Mouse (Mus musculus) forebrain, embryonic 11.5 days (tissue): ENCODE data around the gene Adh6a. TPM values are rescaled to one million over a fixed set of nuclear protein-coding genes. Genes with fewer than 3 reads are reported as not detected.
"Not testable (repeated sequence)": the region's sequence is repeated elsewhere in the genome, so short reads cannot be mapped to it uniquely, and the experiment has no call there.

Source experiments
- ATAC-seq: fragments of 200-750 bp; cut with Nextera tagmentation; replicated peaks from 2 replicates; pipeline ENCODE4 v1.8.0; 2017; ENCODE audit warnings: moderate TSS enrichment; ENCODE audit not compliant: low FRiP score
- DNase-seq: peaks from one replicate; pipeline ENCODE4 v3.0.0-alpha.2; 2017; ENCODE audit warnings: low spot score
- H3K27ac ChIP-seq: fragments of 300-500 bp; sonication (generic); 2 replicates; pipeline ENCODE4 v1.5.1; 2014; ENCODE audit warnings: low read depth, low read length
- H3K27me3 ChIP-seq: fragments of 300-500 bp; sonication (generic); 2 replicates; pipeline ENCODE4 v1.6.1; 2014; ENCODE audit warnings: mild to moderate bottlenecking, low read length, mixed read lengths; ENCODE audit not compliant: control insufficient read depth, insufficient read depth
- H3K36me3 ChIP-seq: fragments of 300-500 bp; sonication (generic); 2 replicates; pipeline ENCODE4 v1.6.1; 2014; ENCODE audit warnings: mild to moderate bottlenecking, low read length, moderate library complexity, mixed read lengths; ENCODE audit not compliant: control insufficient read depth, insufficient read depth
- H3K4me1 ChIP-seq: fragments of 300-500 bp; sonication (generic); replicated peaks from 2 replicates; pipeline ENCODE4 v1.6.1; 2014; ENCODE audit warnings: low read length, mixed read lengths; ENCODE audit not compliant: control insufficient read depth, insufficient read depth
- H3K4me2 ChIP-seq: fragments of 300-500 bp; sonication (generic); 2 replicates; pipeline ENCODE4 v1.6.1; 2014; ENCODE audit warnings: low read depth, mild to moderate bottlenecking, low read length, moderate library complexity, mixed read lengths; ENCODE audit not compliant: severe bottlenecking
- H3K4me3 ChIP-seq: fragments of 300-500 bp; sonication (generic); 2 replicates; pipeline ENCODE4 v1.5.1; 2014; ENCODE audit warnings: low read depth, low read length
- H3K9ac ChIP-seq: fragments of 300-500 bp; sonication (generic); 2 replicates; pipeline ENCODE4 v1.6.1; 2014; ENCODE audit warnings: low read length
- H3K9me3 ChIP-seq: fragments of 300-500 bp; sonication (generic); 2 replicates; pipeline ENCODE4 v1.6.1; 2016; ENCODE audit warnings: low read length, mixed read lengths; ENCODE audit not compliant: control insufficient read depth
- WGBS: fragments of 180-500 bp; shearing (Covaris S2); extraction: QIAGEN DNeasy Blood & Tissue Kit; methylation state at CpG from one replicate; pipeline ENCODE4 v1.1.7; 2014; 5-methylcytosine and 5-hydroxymethylcytosine counted together
- polyA plus RNA-seq: library from polyadenylated mRNA; unstranded; fragments of >200 nt; fragmentation: Nextera tagmentation; extraction: Ambion mirVana; gene quantifications from 2 replicates; pipeline ENCODE4 v1.2.1, GENCODE M21; 2014

Adh6a gene
- polyA plus RNA-seq, 1 experiment from 2014 or later = not detected

DNA sequence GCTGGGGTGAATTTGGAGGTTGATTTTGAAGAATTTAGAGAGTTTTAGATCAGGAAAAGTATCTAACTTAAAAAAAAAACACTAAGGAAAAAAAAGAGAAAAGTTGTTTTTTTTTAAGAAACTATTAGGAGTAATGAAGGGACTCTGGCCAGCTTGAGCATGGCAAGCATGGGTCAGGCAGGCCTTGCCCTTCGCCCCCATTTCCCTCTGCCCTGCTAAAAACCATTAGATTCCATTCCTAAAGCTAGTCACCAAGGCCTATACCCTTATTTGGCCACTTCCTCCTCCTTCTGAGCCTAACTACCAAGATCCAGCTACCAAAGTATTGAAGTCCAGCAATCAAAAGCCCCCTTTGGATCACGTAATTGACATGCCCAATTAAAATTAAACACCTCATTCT is 53.1 kb downstream of the Adh6a start:
- Histone ChIP-seq H3K4me2 (no peak overlapping the region), H3K27ac (no peak overlapping the region), H3K27me3 (no peaks in the 10 kb centered on the region), H3K4me1 (no peaks in the 10 kb centered on the region), H3K9me3 (no peaks in the 10 kb centered on the region), H3K36me3 (no peaks in the 10 kb centered on the region), H3K9ac (no peak overlapping the region), H3K4me3 (no peak overlapping the region)
- DNase-seq (no peak), ATAC-seq (no peak)
- WGBS = 79% methylated on average over 2 of the region's 2 CpGs

- DNase-seq = no peak
- no peak overlapping the region for H3K4me3 ChIP-seq
- H3K4me1 ChIP-seq = no peaks in the 10 kb centered on the region
- no peak for ATAC-seq
- no peak overlapping the region for H3K27ac ChIP-seq
- no peaks in the 10 kb centered on the region for H3K36me3 ChIP-seq
- no peak overlapping the region for H3K4me2 ChIP-seq
- 94% methylated on average over 1 of the region's 1 CpGs for WGBS
- no peaks in the 10 kb centered on the region for H3K9me3 ChIP-seq
- no peaks in the 10 kb centered on the region for H3K27me3 ChIP-seq
- no peak overlapping the region for H3K9ac ChIP-seq
These were observed 56.5 kb downstream of the Adh6a start for GRCm38 (mm10) chr3:138369546-138369945.

DNA sequence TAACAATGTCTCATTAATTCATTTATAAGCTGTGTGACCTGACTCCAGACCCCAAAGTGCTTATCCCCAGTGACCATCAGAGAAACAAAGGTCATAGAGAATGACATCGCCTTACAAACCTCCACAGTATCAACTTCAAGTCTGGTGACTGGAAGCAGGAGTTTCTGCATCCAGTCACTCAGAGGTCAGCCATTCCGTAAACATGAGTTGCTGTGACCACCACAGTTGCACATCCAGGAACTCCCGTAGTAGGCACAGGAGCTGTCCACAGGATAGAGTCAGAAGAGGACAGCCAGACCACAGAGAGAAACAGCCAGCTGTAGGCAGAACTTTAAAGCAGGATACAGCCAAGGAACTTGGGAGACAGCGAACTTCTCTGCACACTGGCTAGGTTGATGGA is 57.2 kb downstream of the Adh6a start:
- not testable (repeated sequence) for DNase-seq

GRCm38 (mm10) chr3:138373920-138374319 is 60.8 kb downstream of the Adh6a start:
- Histone ChIP-seq H3K4me1 (no peaks in the 10 kb centered on the region), H3K36me3 (no peaks in the 10 kb centered on the region), H3K4me2 (no peak overlapping the region), H3K9me3 (no peaks in the 10 kb centered on the region), H3K9ac (no peak overlapping the region), H3K4me3 (no peak overlapping the region), H3K27me3 (no peaks in the 10 kb centered on the region), H3K27ac (no peak overlapping the region)
- 89% methylated on average over 4 of the region's 4 CpGs for WGBS
- ATAC-seq = no peak
- DNase-seq = no peak

More for the DNA sequence above, 57.2 kb downstream of the Adh6a start:
- not testable (repeated sequence) for H3K36me3 ChIP-seq, H3K27ac ChIP-seq, H3K9me3 ChIP-seq, H3K4me1 ChIP-seq, H3K4me2 ChIP-seq, H3K9ac ChIP-seq, H3K27me3 ChIP-seq, ATAC-seq, H3K4me3 ChIP-seq
- WGBS = 79% methylated on average over 4 of the region's 4 CpGs

GRCm38 (mm10) chr3:138375148-138375547 is 62.1 kb downstream of the Adh6a start:
- DNase-seq (no peak), ATAC-seq (no peak)
- Histone ChIP-seq H3K4me3 (no peak overlapping the region), H3K4me2 (no peak overlapping the region), H3K4me1 (no peaks in the 10 kb centered on the region), H3K36me3 (no peaks in the 10 kb centered on the region), H3K27me3 (no peaks in the 10 kb centered on the region), H3K27ac (no peak overlapping the region), H3K9ac (no peak overlapping the region), H3K9me3 (no peaks in the 10 kb centered on the region)
- 90% methylated on average over 2 of the region's 2 CpGs for WGBS

Other genes with a start within 250 kb of the Adh6a start
- gene 1110002E22Rik, start 248.2 kb upstream of the Adh6a start, polyA plus RNA-seq = 0.09 TPM in 1 of 2 replicates, not detected in the other
- gene Gm5105, start 245.9 kb upstream of the Adh6a start, polyA plus RNA-seq = not detected in 2 replicates
- 15.1 and 16.2 TPM in 2 replicates for gene Trmt10a, start 169.8 kb upstream of the Adh6a start, polyA plus RNA-seq
- 11.4 and 12.5 TPM in 2 replicates for gene Mttp, start 168.3 kb upstream of the Adh6a start, polyA plus RNA-seq
- gene 4930579F01Rik, start 119.5 kb upstream of the Adh6a start, polyA plus RNA-seq = 0.16 TPM in 1 of 2 replicates, not detected in the other
- 0.16 TPM in 1 of 2 replicates, not detected in the other for gene Adh7, start 95.5 kb upstream of the Adh6a start, polyA plus RNA-seq
- gene Adh1, start 52.3 kb upstream of the Adh6a start, polyA plus RNA-seq = 0.16 and 0.44 TPM in 2 replicates
- gene Adh6b, start 28.5 kb downstream of the Adh6a start, polyA plus RNA-seq = 0.17 and 0.36 TPM in 2 replicates
- not detected in 2 replicates for gene Adh4, start 102.2 kb downstream of the Adh6a start, polyA plus RNA-seq
- 263 and 266 TPM in 2 replicates for gene Adh5, start 129.8 kb downstream of the Adh6a start, polyA plus RNA-seq
- 47.9 and 51.0 TPM in 2 replicates for gene Metap1, start 176.2 kb downstream of the Adh6a start, polyA plus RNA-seq
- gene Eif4e, start 212.9 kb downstream of the Adh6a start, polyA plus RNA-seq = 483 and 500 TPM in 2 replicates